Mouse (Mus musculus): Measurements from ENCODE around the gene Rbm20. TPM values are rescaled to one million over a fixed set of nuclear protein-coding genes. Genes with fewer than 3 reads are reported as not detected.

The Rbm20 gene
- total RNA-seq, 2 experiments from 2014 or later = 4.0 to 5.8 TPM

DNA sequence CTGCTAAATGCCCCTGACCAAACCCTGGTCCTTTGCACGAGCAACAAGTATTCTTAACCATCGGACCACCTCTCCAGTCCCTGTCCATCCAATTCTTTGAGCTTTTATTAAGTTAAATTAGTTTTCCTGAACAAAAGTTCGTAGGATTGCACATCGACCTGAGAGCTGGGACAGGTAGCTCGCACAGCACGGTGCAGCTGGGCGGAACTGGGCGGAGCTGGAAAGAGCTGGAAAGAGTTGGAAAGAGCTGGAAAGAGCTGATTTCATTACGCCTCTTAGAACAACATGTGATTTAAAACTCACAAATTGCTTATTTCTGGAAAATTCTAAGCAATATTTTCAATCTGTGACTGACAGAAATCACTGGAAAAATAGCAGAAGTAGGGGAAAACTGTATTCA, 24.3 kb downstream of the Rbm20 start:
- Histone ChIP-seq H3K27ac (no peak overlapping the region), H3K4me3 (no peak overlapping the region)
- intact Hi-C loops (cut with DNase I) = no loop called here
- no peak for TF ChIP-seq CTCF (IDR thresholded peaks at IDR 0.05)
- DNase-seq (ENCODE audit: extremely low spot score in 1 of 2, low spot score in 2 of 2) = no peak

DNA sequence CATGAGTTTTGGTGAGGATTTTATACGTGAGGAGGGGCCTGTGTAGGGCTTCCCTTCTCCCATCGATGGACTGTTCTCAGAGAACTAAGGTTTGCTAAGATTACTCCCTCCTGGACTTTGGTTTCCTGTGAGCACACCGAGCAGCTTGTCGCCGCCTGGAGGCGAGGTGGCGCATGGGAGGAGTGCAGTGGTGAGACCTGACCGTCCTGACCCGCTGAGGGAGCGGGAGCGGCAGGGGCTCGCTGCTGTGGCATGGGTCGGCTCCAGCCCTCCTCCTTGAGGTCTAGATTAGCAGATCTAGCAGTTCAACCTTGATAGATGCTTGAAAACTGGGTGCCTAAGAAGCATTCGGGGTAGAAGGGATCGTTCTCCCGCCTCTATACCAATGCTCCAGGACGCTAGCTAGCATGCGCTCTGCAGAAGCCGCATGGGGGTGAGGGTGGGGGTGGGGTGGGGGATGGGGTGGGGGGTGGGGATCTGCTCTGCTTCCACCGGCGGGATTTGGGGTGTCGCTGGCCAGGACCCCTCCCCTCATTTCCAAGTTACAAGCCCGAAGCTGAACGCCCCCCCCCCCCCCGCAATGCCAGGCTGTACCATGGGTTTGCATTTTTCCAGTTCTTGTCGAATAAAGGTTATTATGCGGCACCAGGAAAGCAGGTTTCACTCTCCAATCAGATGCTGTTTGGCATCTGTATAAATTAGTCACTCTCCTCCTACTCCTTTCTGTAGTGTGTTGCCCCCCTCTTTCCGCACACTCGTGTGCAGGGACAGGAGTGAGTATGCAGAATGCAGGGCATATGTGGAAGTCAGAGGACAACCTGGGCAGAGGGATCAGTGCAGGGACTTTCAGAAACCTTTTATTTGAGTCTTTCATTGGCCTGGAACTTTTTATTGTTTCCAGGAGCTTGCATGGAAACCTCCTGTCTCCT, 28.1 kb downstream of the Rbm20 start:
- Histone ChIP-seq H3K27ac (peak overlapping the region; percentile 66; the same call in 1 of the 2 replicates), H3K4me3 (peak overlapping the region; percentile 49)
- peak; percentile 68 to 70 for DNase-seq (ENCODE audit: extremely low spot score in 1 of 2, low spot score in 2 of 2)
- peak; percentile 85 for TF ChIP-seq CTCF (IDR thresholded peaks at IDR 0.05)
- intact Hi-C loops (cut with DNase I) = loop anchor here (1.0 kb wide), 1 partner anchor 57 kb away; no protein-coding TSS in a partner anchor

DNA sequence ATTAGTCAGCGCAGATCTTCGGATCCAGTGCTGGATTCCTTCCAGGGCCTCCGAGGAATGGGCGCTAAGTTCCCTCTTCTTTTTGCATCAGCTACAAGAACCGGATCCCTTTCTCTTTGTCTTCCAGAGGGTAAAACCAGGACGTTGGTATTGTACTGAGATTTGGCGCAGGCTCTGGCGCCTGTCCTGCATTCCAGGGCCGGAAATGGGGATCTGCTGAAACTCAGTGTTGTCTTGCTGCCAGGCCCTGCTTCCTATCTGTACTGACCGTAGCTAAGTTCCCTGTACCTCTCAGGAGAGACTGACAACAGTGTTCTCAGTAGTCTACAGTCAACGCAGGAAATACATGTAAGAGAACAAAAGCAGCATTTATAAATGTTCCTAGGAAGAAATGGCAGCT, 31.3 kb downstream of the Rbm20 start:
- intact Hi-C loops (cut with DNase I) = no loop called here

GRCm38 (mm10) chr19:53710861-53711260, 33.8 kb downstream of the Rbm20 start:
- no peak for DNase-seq (ENCODE audit: extremely low spot score in 1 of 2, low spot score in 2 of 2)
- no peak overlapping the region for H3K4me3 ChIP-seq
- H3K27ac ChIP-seq = no peak overlapping the region
- intact Hi-C loops (cut with DNase I) = no loop called here
- no peak for TF ChIP-seq CTCF (IDR thresholded peaks at IDR 0.05)

More for the DNA sequence above, 31.3 kb downstream of the Rbm20 start:
- no peak overlapping the region for H3K4me3 ChIP-seq
- no peak for DNase-seq (ENCODE audit: extremely low spot score in 1 of 2, low spot score in 2 of 2)
- no peak overlapping the region for H3K27ac ChIP-seq
- TF ChIP-seq CTCF (IDR thresholded peaks at IDR 0.05) = no peak

DNA sequence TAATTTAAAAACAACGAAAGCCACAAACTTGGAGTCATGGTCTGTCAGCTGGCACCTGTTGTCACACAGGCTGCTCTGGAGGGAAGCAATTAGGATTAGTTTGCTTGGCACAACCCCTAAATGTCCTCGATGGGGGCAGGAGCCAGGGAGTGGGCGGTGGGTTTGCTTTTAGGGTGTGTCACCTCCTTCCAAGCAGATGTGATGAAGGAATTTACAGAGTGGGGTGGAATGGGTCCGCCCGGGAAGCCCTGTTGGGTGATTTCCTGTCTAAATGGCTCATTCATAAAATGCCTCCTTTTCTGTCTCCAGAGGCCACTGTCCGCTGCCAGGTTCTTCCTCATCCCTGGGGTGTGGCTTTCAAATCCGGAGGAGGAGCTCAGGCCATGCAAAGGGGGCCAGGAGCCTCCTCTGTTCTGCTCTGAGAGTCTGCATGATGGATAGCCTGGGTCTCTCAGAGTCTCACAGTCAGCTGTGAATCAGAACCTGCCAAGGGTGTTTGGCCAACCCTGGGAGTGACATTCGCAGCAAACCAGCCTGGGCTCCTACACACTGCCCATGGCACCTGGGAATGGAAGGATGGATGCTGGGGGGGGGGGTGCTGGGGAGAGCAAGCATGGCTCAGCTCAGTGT, 34.3 kb downstream of the Rbm20 start:
- intact Hi-C loops (cut with DNase I) = no loop called here

GRCm38 (mm10) chr19:53712297-53713025, 35.4 kb downstream of the Rbm20 start:
- intact Hi-C loops (cut with DNase I) = no loop called here
- no peak overlapping the region for H3K27ac ChIP-seq
- no peak; the same call in 1 of the 2 replicates for TF ChIP-seq CTCF (IDR thresholded peaks at IDR 0.05)
- no peak for DNase-seq (ENCODE audit: extremely low spot score in 1 of 2, low spot score in 2 of 2)
- no peak overlapping the region for H3K4me3 ChIP-seq

More for the DNA sequence above, 34.3 kb downstream of the Rbm20 start:
- Histone ChIP-seq H3K4me3 (no peak overlapping the region), H3K27ac (no peak overlapping the region)
- no peak for DNase-seq (ENCODE audit: extremely low spot score in 1 of 2, low spot score in 2 of 2)
- TF ChIP-seq CTCF (IDR thresholded peaks at IDR 0.05) = no peak

GRCm38 (mm10) chr19:53713364-53713763, 36.3 kb downstream of the Rbm20 start:
- no peak for DNase-seq (ENCODE audit: extremely low spot score in 1 of 2, low spot score in 2 of 2)
- H3K27ac ChIP-seq = no peak overlapping the region
- no peak overlapping the region for H3K4me3 ChIP-seq
- intact Hi-C loops (cut with DNase I) = no loop called here
- TF ChIP-seq CTCF (IDR thresholded peaks at IDR 0.05) = no peak

DNA sequence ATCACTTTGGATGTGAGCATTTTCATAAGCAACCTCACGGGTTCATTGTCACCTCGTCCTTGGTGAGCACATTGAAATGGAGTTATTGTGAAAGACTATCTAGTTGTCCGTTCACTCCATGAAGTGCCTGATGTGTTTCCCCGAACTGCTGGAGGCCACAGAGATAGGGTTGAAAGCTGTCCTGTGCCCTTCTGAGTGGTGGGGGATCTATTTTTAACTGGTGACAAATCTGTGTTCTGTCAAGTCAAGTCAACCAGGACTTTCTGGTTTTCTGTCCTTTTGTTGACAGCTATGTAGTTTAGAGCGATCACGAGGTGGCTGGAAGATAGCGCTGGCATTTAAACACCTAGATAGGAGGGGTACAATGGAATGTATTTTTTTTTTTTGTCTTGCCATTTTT, 39.4 kb downstream of the Rbm20 start:
- TF ChIP-seq CTCF (IDR thresholded peaks at IDR 0.05) = no peak
- no peak for DNase-seq (ENCODE audit: extremely low spot score in 1 of 2, low spot score in 2 of 2)
- intact Hi-C loops (cut with DNase I) = no loop called here
- Histone ChIP-seq H3K4me3 (no peak overlapping the region), H3K27ac (no peak overlapping the region)

- DNase-seq (ENCODE audit: extremely low spot score in 1 of 2, low spot score in 2 of 2) = no peak
- TF ChIP-seq CTCF (IDR thresholded peaks at IDR 0.05) = no peak
- no peak overlapping the region for H3K27ac ChIP-seq
- intact Hi-C loops (cut with DNase I) = no loop called here
- no peak overlapping the region for H3K4me3 ChIP-seq
These were observed 40.3 kb downstream of the Rbm20 start for GRCm38 (mm10) chr19:53717364-53717763.

DNA sequence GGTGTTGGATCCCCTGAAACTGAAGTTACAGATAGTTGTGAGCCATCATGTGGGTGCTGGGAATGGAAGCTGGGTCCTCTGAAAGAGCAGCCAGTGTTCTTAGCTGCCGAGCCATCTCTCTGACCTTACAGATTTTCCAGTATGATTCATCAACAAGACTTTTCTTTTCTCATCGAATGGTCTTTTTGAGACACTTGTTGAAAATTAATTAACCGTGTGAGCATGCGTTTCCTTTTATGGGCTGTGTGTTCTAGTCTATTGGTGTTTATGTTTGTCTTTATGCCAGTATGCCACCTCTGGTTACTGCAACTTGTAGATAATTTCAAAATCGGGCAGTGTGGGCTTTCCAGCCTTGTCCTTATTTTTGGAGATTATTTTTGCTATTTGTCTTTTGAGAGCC, 45.1 kb downstream of the Rbm20 start:
- no peak for TF ChIP-seq CTCF (IDR thresholded peaks at IDR 0.05)
- H3K4me3 ChIP-seq = no peak overlapping the region
- DNase-seq (ENCODE audit: extremely low spot score in 1 of 2, low spot score in 2 of 2) = no peak
- no peak overlapping the region for H3K27ac ChIP-seq
- intact Hi-C loops (cut with DNase I) = no loop called here

GRCm38 (mm10) chr19:53724053-53724452, 46.9 kb downstream of the Rbm20 start:
- Histone ChIP-seq H3K27ac (no peak overlapping the region), H3K4me3 (no peak overlapping the region)
- DNase-seq (ENCODE audit: extremely low spot score in 1 of 2, low spot score in 2 of 2) = no peak
- intact Hi-C loops (cut with DNase I) = no loop called here
- no peak for TF ChIP-seq CTCF (IDR thresholded peaks at IDR 0.05)

GRCm38 (mm10) chr19:53726340-53726739, 49.2 kb downstream of the Rbm20 start:
- Histone ChIP-seq H3K4me3 (no peak overlapping the region), H3K27ac (no peak overlapping the region)
- TF ChIP-seq CTCF (IDR thresholded peaks at IDR 0.05) = peak; percentile 10; the same call in 1 of the 2 replicates
- no peak for DNase-seq (ENCODE audit: extremely low spot score in 1 of 2, low spot score in 2 of 2)
- intact Hi-C loops (cut with DNase I) = no loop called here
